Mouse (Mus musculus) ES-Bruce4 (cell line): ENCODE data around the gene AA792892. TPM values are rescaled to one million over a fixed set of nuclear protein-coding genes. Genes with fewer than 3 reads are reported as not detected.
"Not testable (repeated sequence)": the region's sequence is repeated elsewhere in the genome, so short reads cannot be mapped to it uniquely, and the experiment has no call there.

Experiments
- H3K27ac ChIP-seq: 2 replicates; pipeline ENCODE4 v1.5.1; 2012; ENCODE audit warnings: low read length, inconsistent platforms; ENCODE audit not compliant: insufficient read depth
- H3K27me3 ChIP-seq: 2 replicates; pipeline ENCODE4 v1.6.1; 2012; ENCODE audit warnings: mild to moderate bottlenecking, low read length, inconsistent platforms; ENCODE audit not compliant: control insufficient read depth, poor library complexity, insufficient read depth, severe bottlenecking
- H3K36me3 ChIP-seq: 2 replicates; pipeline ENCODE4 v1.6.1; 2012; ENCODE audit warnings: inconsistent platforms, mild to moderate bottlenecking, low read length, moderate library complexity; ENCODE audit not compliant: control insufficient read depth, poor library complexity, insufficient read depth, severe bottlenecking
- H3K4me1 ChIP-seq: one replicate; pipeline ENCODE4 v1.8.1; 2011; ENCODE audit warnings: low read length; ENCODE audit not compliant: control insufficient read depth, insufficient read depth
- H3K4me3 ChIP-seq: 2 replicates; pipeline ENCODE4 v1.5.1; 2011; ENCODE audit warnings: low read depth, mild to moderate bottlenecking, low read length
- H3K9ac ChIP-seq: 2 replicates; pipeline ENCODE4 v1.6.1; 2012; ENCODE audit warnings: low read depth, mild to moderate bottlenecking, inconsistent platforms; ENCODE audit not compliant: poor library complexity, severe bottlenecking
- H3K9me3 ChIP-seq: replicated peaks from 2 replicates; pipeline ENCODE4 v1.6.1; 2012; ENCODE audit warnings: mild to moderate bottlenecking, low read length, inconsistent platforms; ENCODE audit not compliant: control insufficient read depth, poor library complexity, insufficient read depth, severe bottlenecking
- polyA plus RNA-seq: library from polyadenylated mRNA; stranded (reverse); fragments of >200 nt; gene quantifications from 2 replicates; pipeline ENCODE4 v1.2.4, GENCODE M21; 2011; ENCODE audit warnings: low read depth; ENCODE audit not compliant: missing spikeins, insufficient read depth, insufficient read length

The AA792892 gene
- polyA plus RNA-seq, result not detected in 2 replicates

GRCm38 (mm10) chr5:94339449-94339848 lies at the start of gene AA792892:
Gene AA792892 (plus strand): TSS chr5:94339749.
- not testable (repeated sequence) for H3K4me1 ChIP-seq, H3K9ac ChIP-seq, H3K27me3 ChIP-seq, H3K9me3 ChIP-seq, H3K27ac ChIP-seq, H3K36me3 ChIP-seq, H3K4me3 ChIP-seq

- not testable (repeated sequence) for H3K9me3 ChIP-seq, H3K9ac ChIP-seq, H3K4me3 ChIP-seq, H3K36me3 ChIP-seq, H3K4me1 ChIP-seq, H3K27me3 ChIP-seq, H3K27ac ChIP-seq
Measured at GRCm38 (mm10) chr5:94306696-94307095, 32.9 kb upstream of the AA792892 start, which contains the start of gene A430089I19Rik. Gene A430089I19Rik (minus strand): TSS chr5:94306796.

DNA sequence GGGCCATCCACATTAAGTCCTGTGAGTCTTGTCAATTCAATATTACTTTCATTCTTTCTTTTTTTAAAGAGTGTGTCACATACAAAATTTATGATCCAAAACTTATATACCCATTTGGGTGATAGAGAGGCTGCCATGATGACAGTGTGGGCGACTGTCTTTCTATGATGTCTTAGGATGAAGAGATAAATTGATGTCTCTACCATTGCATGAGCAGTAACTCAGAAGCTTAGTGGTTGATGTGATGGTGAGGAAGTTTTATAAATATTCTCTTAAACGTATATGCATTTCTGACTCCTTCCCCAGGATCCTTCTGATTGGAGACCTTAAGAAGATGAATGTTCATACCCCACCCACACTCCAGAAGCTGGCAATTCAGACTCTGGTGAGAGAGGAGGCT lies 25.4 kb upstream of the AA792892 start, which contains the start of gene Gm6502:
TSS of gene Gm6502 (plus strand) at position 301 of the 400 bp plus-strand sequence.
- H3K27me3 ChIP-seq, H3K9ac ChIP-seq, H3K4me1 ChIP-seq, H3K4me3 ChIP-seq, H3K9me3 ChIP-seq, H3K36me3 ChIP-seq, H3K27ac ChIP-seq: not testable (repeated sequence)

Other genes starting within 250 kb of the AA792892 start
- not detected in 2 replicates for gene Gm3106, start 121.7 kb upstream of the AA792892 start, polyA plus RNA-seq
- gene A430089I19Rik, start 33.0 kb upstream of the AA792892 start, polyA plus RNA-seq, result not detected in 2 replicates
- not detected in 2 replicates for gene Gm6502, start 25.3 kb upstream of the AA792892 start, polyA plus RNA-seq
- gene Gm7682, start 106.0 kb downstream of the AA792892 start, polyA plus RNA-seq, result not detected in 2 replicates
- not detected in 2 replicates for gene Gm3139, start 186.5 kb downstream of the AA792892 start, polyA plus RNA-seq